Mouse (Mus musculus): ENCODE results near the gene Ddr2. TPM values are rescaled to one million over a fixed set of nuclear protein-coding genes. Genes with fewer than 3 reads are reported as not detected.

Gene Ddr2
- polyA plus RNA-seq, 2 experiments = 64.1 to 86.7 TPM

DNA sequence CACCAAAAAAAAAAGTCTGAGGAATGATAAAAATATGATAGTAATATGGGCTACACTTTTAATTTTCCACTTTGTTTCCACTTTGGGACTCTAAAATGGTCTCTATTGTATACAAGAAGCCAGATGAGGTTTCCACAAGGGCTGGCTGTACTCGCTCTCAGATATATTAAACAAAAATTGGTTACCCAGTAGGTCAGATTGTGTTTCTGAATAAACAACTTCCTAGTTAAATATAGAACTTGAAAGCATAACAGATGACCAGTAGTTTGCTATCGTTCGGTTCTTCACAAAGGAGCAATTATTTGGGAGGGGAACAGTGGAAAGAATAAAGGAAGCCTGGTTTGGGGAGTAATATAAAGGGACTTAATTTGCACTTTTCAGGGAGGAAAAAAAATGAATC, 20.4 kb upstream of the Ddr2 start:
- H3K9me3 ChIP-seq (ENCODE audit: control insufficient read depth, low read length) = no peaks in the 10 kb centered on the region
- no peak overlapping the region for H3K27ac ChIP-seq (replicated peaks; ENCODE audit: low read depth, low read length)
- no peaks in the 10 kb centered on the region for H3K4me1 ChIP-seq (ENCODE audit: control insufficient read depth, insufficient read depth, low read length)
- no peak for TF ChIP-seq POLR2A (IDR thresholded peaks at IDR 0.05; ENCODE audit: borderline replicate concordance, extremely low read depth, insufficient read depth, insufficient read length)
- DNase-seq (ENCODE audit: low spot score) (no peak), ATAC-seq (ENCODE audit: low FRiP score, low read depth) (no peak)
- H3K36me3 ChIP-seq (ENCODE audit: control insufficient read depth, insufficient read depth, low read length) = no peaks in the 10 kb centered on the region
- H3K4me2 ChIP-seq (replicated peaks; ENCODE audit: low read depth, low read length, severe bottlenecking) = no peak overlapping the region
- no peak overlapping the region for H3K4me3 ChIP-seq (replicated peaks; ENCODE audit: low read length)
- no peaks in the 10 kb centered on the region for H3K27me3 ChIP-seq (ENCODE audit: control insufficient read depth, insufficient read depth, low read length)
- H3K9ac ChIP-seq (ENCODE audit: low read depth, low read length, severe bottlenecking) = no peak overlapping the region
- WGBS = 55% methylated on average over 3 of the region's 3 CpGs

DNA sequence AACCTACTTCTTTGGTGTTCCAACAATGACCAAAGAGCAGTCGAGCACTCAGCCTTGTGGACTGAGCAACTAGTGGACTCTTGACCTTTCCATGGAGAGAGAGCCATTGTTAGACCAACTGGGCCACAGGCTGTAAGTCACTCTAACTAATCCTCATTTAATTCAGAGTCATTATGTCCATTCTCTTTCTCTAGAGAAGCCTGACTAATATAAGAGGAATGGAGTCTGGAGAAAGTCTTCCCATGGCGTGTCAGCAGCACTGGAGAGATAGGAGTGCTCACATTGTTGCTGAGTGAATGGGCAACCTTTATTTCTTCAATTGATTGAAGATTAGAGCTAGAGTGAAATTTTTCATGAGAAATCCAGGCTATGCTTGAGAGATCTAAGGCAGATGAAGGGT, 14.1 kb upstream of the Ddr2 start:
- no peak for ATAC-seq (ENCODE audit: low FRiP score, low read depth)
- no peaks in the 10 kb centered on the region for H3K9me3 ChIP-seq (ENCODE audit: control insufficient read depth, low read length)
- H3K4me1 ChIP-seq (ENCODE audit: control insufficient read depth, insufficient read depth, low read length) = no peaks in the 10 kb centered on the region
- no peak for DNase-seq (ENCODE audit: low spot score)
- TF ChIP-seq POLR2A (IDR thresholded peaks at IDR 0.05; ENCODE audit: borderline replicate concordance, extremely low read depth, insufficient read depth, insufficient read length) = no peak
- no peak overlapping the region for H3K4me2 ChIP-seq (replicated peaks; ENCODE audit: low read depth, low read length, severe bottlenecking)
- WGBS = 82% methylated on average over 2 of the region's 2 CpGs
- H3K9ac ChIP-seq (ENCODE audit: low read depth, low read length, severe bottlenecking) = no peak overlapping the region
- H3K27me3 ChIP-seq (ENCODE audit: control insufficient read depth, insufficient read depth, low read length) = no peaks in the 10 kb centered on the region
- H3K27ac ChIP-seq (replicated peaks; ENCODE audit: low read depth, low read length) = no peak overlapping the region
- no peaks in the 10 kb centered on the region for H3K36me3 ChIP-seq (ENCODE audit: control insufficient read depth, insufficient read depth, low read length)
- H3K4me3 ChIP-seq (replicated peaks; ENCODE audit: low read length) = no peak overlapping the region

DNA sequence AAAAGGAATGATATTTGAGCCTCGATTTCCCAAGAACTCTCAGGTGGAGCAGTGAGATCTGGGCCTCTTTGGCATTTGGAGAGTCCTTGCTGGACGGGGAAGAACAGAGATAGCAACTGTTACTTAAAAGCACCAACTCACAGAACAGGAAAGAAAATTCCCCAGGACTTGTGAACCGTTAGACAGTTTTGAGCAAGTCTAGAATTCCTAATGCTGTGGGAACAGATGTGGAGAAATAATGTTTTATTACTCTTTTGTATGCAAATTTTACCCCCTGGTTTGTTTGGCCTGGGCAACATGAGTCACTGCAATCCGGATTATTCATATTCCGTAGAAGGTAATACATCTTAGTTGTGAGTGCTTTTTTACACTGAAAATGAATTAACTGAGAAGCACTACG, 3.1 kb upstream of the Ddr2 start:
- H3K4me2 ChIP-seq (replicated peaks; ENCODE audit: low read depth, low read length, severe bottlenecking) = no peak overlapping the region
- peaks cover 15% of the 10 kb centered on the region for H3K4me1 ChIP-seq (ENCODE audit: control insufficient read depth, insufficient read depth, low read length)
- no peak for ATAC-seq (ENCODE audit: low FRiP score, low read depth)
- H3K9me3 ChIP-seq (ENCODE audit: control insufficient read depth, low read length) = no peaks in the 10 kb centered on the region
- no peak for TF ChIP-seq POLR2A (IDR thresholded peaks at IDR 0.05; ENCODE audit: borderline replicate concordance, extremely low read depth, insufficient read depth, insufficient read length)
- H3K36me3 ChIP-seq (ENCODE audit: control insufficient read depth, insufficient read depth, low read length) = no peaks in the 10 kb centered on the region
- 76% methylated on average over 6 of the region's 6 CpGs for WGBS
- no peak overlapping the region for H3K9ac ChIP-seq (ENCODE audit: low read depth, low read length, severe bottlenecking)
- H3K27ac ChIP-seq (replicated peaks; ENCODE audit: low read depth, low read length) = no peak overlapping the region
- no peak overlapping the region for H3K4me3 ChIP-seq (replicated peaks; ENCODE audit: low read length)
- no peaks in the 10 kb centered on the region for H3K27me3 ChIP-seq (ENCODE audit: control insufficient read depth, insufficient read depth, low read length)
- DNase-seq (ENCODE audit: low spot score) = no peak

DNA sequence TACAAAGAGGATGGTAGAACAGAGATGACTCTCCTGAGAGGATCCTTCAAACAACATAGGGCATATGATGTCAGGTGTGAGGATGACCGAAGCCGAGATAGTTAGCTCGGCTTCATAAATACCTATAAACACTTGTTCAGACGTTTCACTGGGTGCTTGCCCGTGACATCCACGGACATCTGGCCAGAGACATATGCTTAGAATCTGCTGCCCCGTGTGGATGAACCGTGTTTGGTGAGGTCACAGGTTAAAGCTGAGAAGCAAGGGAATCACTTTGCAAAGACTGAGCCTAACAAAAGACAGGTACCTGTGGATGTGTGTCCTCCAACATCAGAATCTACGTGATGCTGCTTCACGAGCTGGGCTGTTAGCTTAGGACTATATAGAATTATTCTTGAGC, 1.7 kb upstream of the Ddr2 start:
- no peak overlapping the region for H3K4me2 ChIP-seq (replicated peaks; ENCODE audit: low read depth, low read length, severe bottlenecking)

DNA sequence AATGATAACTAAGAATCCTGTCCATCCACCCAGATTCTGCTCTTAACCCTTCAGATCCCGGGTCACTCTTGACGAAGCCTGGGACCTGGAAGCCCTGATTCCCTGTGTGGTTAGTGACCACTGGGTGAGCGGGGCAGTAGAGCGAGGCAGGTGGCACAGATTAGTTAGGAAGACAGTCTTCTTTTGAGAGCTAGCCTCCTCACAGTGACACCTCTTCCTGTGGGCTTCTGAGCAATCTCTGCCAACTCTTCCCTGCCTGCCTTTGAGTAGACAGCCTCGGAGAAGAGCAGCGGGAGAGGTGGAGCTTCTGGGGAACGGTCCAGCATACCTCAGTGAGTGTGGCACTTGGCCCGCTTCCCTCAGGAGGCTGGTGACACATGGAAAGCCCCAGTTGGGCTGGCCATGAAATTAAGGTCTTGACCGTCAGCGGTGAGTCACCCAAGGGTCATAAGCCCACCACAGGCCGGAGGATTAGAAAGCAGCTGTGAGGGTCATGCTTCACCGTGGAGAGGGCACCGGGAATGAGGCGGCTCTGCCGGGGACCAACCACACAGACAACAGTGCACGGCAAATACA, 1.2 kb upstream of the Ddr2 start:
- 78% methylated on average over 16 of the region's 16 CpGs for WGBS
- no peak for TF ChIP-seq POLR2A (IDR thresholded peaks at IDR 0.05; ENCODE audit: borderline replicate concordance, extremely low read depth, insufficient read depth, insufficient read length)
- Histone ChIP-seq H3K9ac (ENCODE audit: low read depth, low read length, severe bottlenecking) (0 out of 2 replicates have a peak overlapping the region, but pooled peaks have one; percentile 9), H3K4me2 (replicated peaks; ENCODE audit: low read depth, low read length, severe bottlenecking) (peak overlapping the region; percentile 70), H3K27me3 (ENCODE audit: control insufficient read depth, insufficient read depth, low read length) (no peaks in the 10 kb centered on the region), H3K9me3 (ENCODE audit: control insufficient read depth, low read length) (no peaks in the 10 kb centered on the region), H3K4me3 (replicated peaks; ENCODE audit: low read length) (0 out of 2 replicates have a peak overlapping the region, but pooled peaks have one; percentile 65), H3K36me3 (ENCODE audit: control insufficient read depth, insufficient read depth, low read length) (no peaks in the 10 kb centered on the region), H3K27ac (replicated peaks; ENCODE audit: low read depth, low read length) (peak overlapping the region; percentile 98), H3K4me1 (ENCODE audit: control insufficient read depth, insufficient read depth, low read length) (peaks cover 29% of the 10 kb centered on the region)
- ATAC-seq (ENCODE audit: low FRiP score, low read depth) = no peak
- DNase-seq (ENCODE audit: low spot score) = no peak

More for the DNA sequence above, 1.7 kb upstream of the Ddr2 start:
- Histone ChIP-seq H3K27ac (replicated peaks; ENCODE audit: low read depth, low read length) (no peak overlapping the region), H3K9ac (ENCODE audit: low read depth, low read length, severe bottlenecking) (no peak overlapping the region), H3K4me1 (ENCODE audit: control insufficient read depth, insufficient read depth, low read length) (peaks cover 26% of the 10 kb centered on the region), H3K9me3 (ENCODE audit: control insufficient read depth, low read length) (no peaks in the 10 kb centered on the region), H3K4me3 (replicated peaks; ENCODE audit: low read length) (no peak overlapping the region), H3K27me3 (ENCODE audit: control insufficient read depth, insufficient read depth, low read length) (no peaks in the 10 kb centered on the region), H3K36me3 (ENCODE audit: control insufficient read depth, insufficient read depth, low read length) (no peaks in the 10 kb centered on the region)
- DNase-seq (ENCODE audit: low spot score) (no peak), ATAC-seq (ENCODE audit: low FRiP score, low read depth) (no peak)
- no peak for TF ChIP-seq POLR2A (IDR thresholded peaks at IDR 0.05; ENCODE audit: borderline replicate concordance, extremely low read depth, insufficient read depth, insufficient read length)
- WGBS = 76% methylated on average over 10 of the region's 10 CpGs
